Mouse (Mus musculus): ENCODE results near the gene Sult6b1. TPM values are rescaled to one million over a fixed set of nuclear protein-coding genes. Genes with fewer than 3 reads are reported as not detected.

The Sult6b1 gene
- polyA plus RNA-seq, 1 experiment = not detected

DNA sequence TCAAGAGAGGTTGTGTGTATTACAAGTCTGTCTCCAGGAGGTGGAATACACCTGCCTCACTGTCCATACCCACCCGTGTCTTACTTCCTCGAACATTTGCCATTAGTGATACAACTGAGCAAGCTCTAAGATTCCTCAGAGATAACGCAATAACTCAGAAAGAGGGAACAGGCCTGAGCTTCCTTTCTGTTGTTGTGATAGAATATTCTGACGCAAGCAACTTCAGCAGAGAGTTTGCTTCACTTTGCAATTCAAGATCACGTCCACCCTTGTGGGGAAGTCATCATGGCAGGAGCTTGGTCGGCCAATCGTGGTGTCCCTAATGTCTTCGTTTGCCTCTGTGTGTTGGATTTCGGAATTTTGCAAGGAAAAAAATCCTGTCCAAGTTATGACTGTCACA is 15.8 kb downstream of the Sult6b1 start:
- no peak for DNase-seq
- H3K4me1 ChIP-seq (replicated peaks; ENCODE audit: control insufficient read depth, insufficient read depth, low read length) = 0 out of 2 replicates have a peak, but pooled peaks cover 2% of the 10 kb centered on the region
- H3K27me3 ChIP-seq (ENCODE audit: control insufficient read depth, insufficient read depth, low read length) = no peaks in the 10 kb centered on the region
- H3K27ac ChIP-seq (ENCODE audit: control insufficient read depth, insufficient read depth, low read length) = no peak overlapping the region
- TF ChIP-seq POLR2A (IDR thresholded peaks at IDR 0.05; ENCODE audit: control insufficient read depth, extremely low read depth, insufficient read depth, low read length, poor library complexity) (no peak), CTCF (IDR thresholded peaks at IDR 0.05; ENCODE audit: borderline replicate concordance, control insufficient read depth, extremely low read depth, insufficient read depth, low read length, poor library complexity) (no peak)
- H3K36me3 ChIP-seq (ENCODE audit: control insufficient read depth, insufficient read depth, low read length) = no peaks in the 10 kb centered on the region
- WGBS = 85% methylated on average over 9 of the region's 9 CpGs
- no peak overlapping the region for H3K4me3 ChIP-seq (ENCODE audit: control insufficient read depth, insufficient read depth, low read length)

DNA sequence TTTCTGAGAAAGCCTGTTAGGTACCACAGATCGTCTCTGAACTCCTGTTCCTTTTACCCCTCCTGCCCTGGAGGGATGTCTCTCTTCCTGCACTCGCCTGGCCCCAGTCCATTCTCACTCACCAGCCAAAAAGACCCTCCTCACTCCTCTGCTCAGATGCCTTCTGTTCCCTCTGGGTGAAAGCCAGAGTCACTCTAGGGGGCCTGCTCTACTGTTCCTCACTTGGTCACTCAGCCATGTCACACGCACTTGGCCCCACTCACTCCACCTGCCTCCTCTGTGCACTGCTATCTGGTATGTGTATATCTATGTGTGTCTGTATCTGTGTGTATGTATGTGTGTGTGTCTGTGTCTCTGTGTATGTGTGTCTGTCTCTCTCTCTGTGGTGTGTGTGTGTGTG is 17.6 kb downstream of the Sult6b1 start:
- Histone ChIP-seq H3K36me3 (ENCODE audit: control insufficient read depth, insufficient read depth, low read length) (no peaks in the 10 kb centered on the region), H3K4me3 (ENCODE audit: control insufficient read depth, insufficient read depth, low read length) (no peak overlapping the region), H3K4me1 (replicated peaks; ENCODE audit: control insufficient read depth, insufficient read depth, low read length) (no peaks in the 10 kb centered on the region), H3K27me3 (ENCODE audit: control insufficient read depth, insufficient read depth, low read length) (no peaks in the 10 kb centered on the region), H3K27ac (ENCODE audit: control insufficient read depth, insufficient read depth, low read length) (no peak overlapping the region)
- WGBS = 86% methylated on average over 3 of the region's 3 CpGs
- no peak for DNase-seq
- TF ChIP-seq CTCF (IDR thresholded peaks at IDR 0.05; ENCODE audit: borderline replicate concordance, control insufficient read depth, extremely low read depth, insufficient read depth, low read length, poor library complexity) (no peak), POLR2A (IDR thresholded peaks at IDR 0.05; ENCODE audit: control insufficient read depth, extremely low read depth, insufficient read depth, low read length, poor library complexity) (no peak)

GRCm38 (mm10) chr17:78888554-78888953 is 18.2 kb downstream of the Sult6b1 start:
- WGBS = 90% methylated on average over 4 of the region's 4 CpGs
- TF ChIP-seq CTCF (IDR thresholded peaks at IDR 0.05; ENCODE audit: borderline replicate concordance, control insufficient read depth, extremely low read depth, insufficient read depth, low read length, poor library complexity) = no peak
- no peak for TF ChIP-seq POLR2A (IDR thresholded peaks at IDR 0.05; ENCODE audit: control insufficient read depth, extremely low read depth, insufficient read depth, low read length, poor library complexity)
- no peak overlapping the region for H3K4me3 ChIP-seq (ENCODE audit: control insufficient read depth, insufficient read depth, low read length)
- no peaks in the 10 kb centered on the region for H3K36me3 ChIP-seq (ENCODE audit: control insufficient read depth, insufficient read depth, low read length)
- no peaks in the 10 kb centered on the region for H3K27me3 ChIP-seq (ENCODE audit: control insufficient read depth, insufficient read depth, low read length)
- DNase-seq = no peak
- no peaks in the 10 kb centered on the region for H3K4me1 ChIP-seq (replicated peaks; ENCODE audit: control insufficient read depth, insufficient read depth, low read length)
- H3K27ac ChIP-seq (ENCODE audit: control insufficient read depth, insufficient read depth, low read length) = no peak overlapping the region

GRCm38 (mm10) chr17:78885286-78886065 is 21.3 kb downstream of the Sult6b1 start:
- Histone ChIP-seq H3K27me3 (ENCODE audit: control insufficient read depth, insufficient read depth, low read length) (no peaks in the 10 kb centered on the region), H3K4me1 (replicated peaks; ENCODE audit: control insufficient read depth, insufficient read depth, low read length) (peaks cover 11% of the 10 kb centered on the region), H3K4me3 (ENCODE audit: control insufficient read depth, insufficient read depth, low read length) (no peak overlapping the region), H3K36me3 (ENCODE audit: control insufficient read depth, insufficient read depth, low read length) (no peaks in the 10 kb centered on the region), H3K27ac (ENCODE audit: control insufficient read depth, insufficient read depth, low read length) (no peak overlapping the region)
- TF ChIP-seq CTCF (IDR thresholded peaks at IDR 0.05; ENCODE audit: borderline replicate concordance, control insufficient read depth, extremely low read depth, insufficient read depth, low read length, poor library complexity) (no peak), POLR2A (IDR thresholded peaks at IDR 0.05; ENCODE audit: control insufficient read depth, extremely low read depth, insufficient read depth, low read length, poor library complexity) (no peak)
- DNase-seq = no peak
- WGBS = 91% methylated on average over 5 of the region's 5 CpGs

- TF ChIP-seq CTCF (IDR thresholded peaks at IDR 0.05; ENCODE audit: borderline replicate concordance, control insufficient read depth, extremely low read depth, insufficient read depth, low read length, poor library complexity) (no peak), POLR2A (IDR thresholded peaks at IDR 0.05; ENCODE audit: control insufficient read depth, extremely low read depth, insufficient read depth, low read length, poor library complexity) (no peak)
- 91% methylated on average over 4 of the region's 4 CpGs for WGBS
- H3K27me3 ChIP-seq (ENCODE audit: control insufficient read depth, insufficient read depth, low read length) = no peaks in the 10 kb centered on the region
- DNase-seq = no peak
- no peak overlapping the region for H3K27ac ChIP-seq (ENCODE audit: control insufficient read depth, insufficient read depth, low read length)
- H3K4me1 ChIP-seq (replicated peaks; ENCODE audit: control insufficient read depth, insufficient read depth, low read length) = peaks cover 11% of the 10 kb centered on the region
- H3K36me3 ChIP-seq (ENCODE audit: control insufficient read depth, insufficient read depth, low read length) = no peaks in the 10 kb centered on the region
- H3K4me3 ChIP-seq (ENCODE audit: control insufficient read depth, insufficient read depth, low read length) = no peak overlapping the region
These were observed 23.5 kb downstream of the Sult6b1 start for GRCm38 (mm10) chr17:78883291-78883690.

DNA sequence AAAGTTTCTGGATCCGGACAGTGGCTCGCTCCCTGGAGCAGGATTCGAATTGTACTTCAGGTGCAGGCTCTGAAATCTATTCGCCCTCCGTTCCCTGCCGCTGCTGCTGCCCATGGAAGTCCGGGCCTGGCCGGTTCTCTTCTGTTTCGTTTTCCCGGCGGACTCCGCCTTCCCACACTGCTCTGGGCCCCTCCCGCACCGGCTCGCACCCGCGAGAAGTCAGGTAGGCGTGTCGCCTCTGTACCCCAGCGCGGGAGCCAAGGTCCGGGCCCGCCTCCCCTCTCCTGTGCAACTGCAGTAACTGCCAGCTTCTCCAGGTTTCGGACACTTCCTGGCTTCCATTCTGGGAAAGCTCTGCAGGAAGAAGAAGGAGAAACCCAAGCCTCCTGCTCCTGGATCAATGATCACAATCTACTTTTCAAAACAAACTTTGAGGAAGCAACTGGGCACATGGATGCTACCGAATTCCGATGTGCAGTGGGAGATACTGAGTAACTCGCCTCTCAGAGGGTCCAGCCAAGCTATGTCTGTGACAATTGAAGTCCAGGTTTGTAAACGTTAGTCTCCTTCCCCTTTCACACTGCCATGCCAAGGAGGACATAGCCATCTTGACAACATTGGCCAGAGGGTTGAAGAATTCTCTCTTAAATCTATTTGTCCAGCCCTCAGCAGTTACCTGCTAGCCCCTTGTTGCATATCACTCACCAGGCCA is 24.2 kb downstream of the Sult6b1 start, which contains the start of gene Eif2ak2:
TSS of gene Eif2ak2 (minus strand) at position 173 of the 712 bp plus-strand sequence.
- TF ChIP-seq POLR2A (IDR thresholded peaks at IDR 0.05; ENCODE audit: control insufficient read depth, extremely low read depth, insufficient read depth, low read length, poor library complexity) (no peak), CTCF (IDR thresholded peaks at IDR 0.05; ENCODE audit: borderline replicate concordance, control insufficient read depth, extremely low read depth, insufficient read depth, low read length, poor library complexity) (no peak)
- H3K4me1 ChIP-seq (replicated peaks; ENCODE audit: control insufficient read depth, insufficient read depth, low read length) = peaks cover 11% of the 10 kb centered on the region
- WGBS = 3% methylated on average over 28 of the region's 28 CpGs

More for the DNA sequence above, 24.2 kb downstream of the Sult6b1 start, which contains the start of gene Eif2ak2:
- Histone ChIP-seq H3K4me3 (ENCODE audit: control insufficient read depth, insufficient read depth, low read length) (peak within 1 kb of the TSS; percentile 90), H3K27ac (ENCODE audit: control insufficient read depth, insufficient read depth, low read length) (peak within 1 kb of the TSS; percentile 41; the same call in 1 of the 2 replicates), H3K36me3 (ENCODE audit: control insufficient read depth, insufficient read depth, low read length) (peaks cover 1% of the 10 kb centered on the region; the same call in 1 of the 2 replicates), H3K27me3 (ENCODE audit: control insufficient read depth, insufficient read depth, low read length) (no peaks in the 10 kb centered on the region)
- peak; percentile 75 for DNase-seq

All from thymus, adult 2 months (tissue).